Mouse (Mus musculus): ENCODE measurements around the gene Pum1. TPM values are rescaled to one million over a fixed set of nuclear protein-coding genes. Genes with fewer than 3 reads are reported as not detected.

Pum1 gene
- polyA plus RNA-seq, 1 experiment from 2014 or later, result 121 TPM

GRCm38 (mm10) chr4:130784755-130785154 lies 121.6 kb downstream of the Pum1 start:
- H3K36me3 ChIP-seq (replicated peaks), result peaks cover 28% of the 10 kb centered on the region
- peaks cover 3% of the 10 kb centered on the region; the same call in 1 of the 2 replicates for H3K4me1 ChIP-seq
- WGBS, result 31% methylated on average over 4 of the region's 4 CpGs
- H3K9me3 ChIP-seq, result no peaks in the 10 kb centered on the region
- H3K4me3 ChIP-seq, result no peak overlapping the region
- H3K27ac ChIP-seq, result no peak overlapping the region
- no peaks in the 10 kb centered on the region for H3K27me3 ChIP-seq (ENCODE audit: poor library complexity, severe bottlenecking)
- peak; percentile 35 for DNase-seq (ENCODE audit: extremely low spot score, low spot score)

GRCm38 (mm10) chr4:130787530-130787929 lies 124.4 kb downstream of the Pum1 start:
- no peak for DNase-seq (ENCODE audit: extremely low spot score, low spot score)
- Histone ChIP-seq H3K9me3 (no peaks in the 10 kb centered on the region), H3K4me1 (peaks cover 12% of the 10 kb centered on the region), H3K27ac (no peak overlapping the region), H3K27me3 (ENCODE audit: poor library complexity, severe bottlenecking) (peaks cover 21% of the 10 kb centered on the region), H3K4me3 (no peak overlapping the region), H3K36me3 (replicated peaks) (peaks cover 2% of the 10 kb centered on the region; the same call in 1 of the 2 replicates)
- 83% methylated on average over 5 of the region's 5 CpGs for WGBS

DNA sequence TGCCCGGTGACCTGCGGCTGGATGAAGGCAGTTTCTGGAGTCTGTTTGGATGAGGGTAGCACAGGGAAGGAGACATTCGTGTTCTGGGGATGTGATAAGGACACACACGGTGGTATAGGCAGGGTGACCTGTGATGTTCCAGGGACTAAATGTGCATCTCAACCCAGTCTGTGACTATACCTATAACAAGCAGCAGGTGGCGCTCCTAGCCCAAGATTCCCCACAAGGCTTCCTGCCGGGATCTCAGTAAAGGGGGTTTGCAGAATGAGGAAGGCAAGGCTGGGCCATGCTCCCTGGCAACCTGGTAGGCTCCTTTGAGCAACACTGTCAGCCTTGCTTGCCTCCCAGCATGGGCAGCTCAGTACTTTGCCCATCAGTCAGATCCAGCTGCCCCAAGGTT lies 127.1 kb downstream of the Pum1 start:
- peak; percentile 88 for DNase-seq (ENCODE audit: extremely low spot score, low spot score)
- H3K4me3 ChIP-seq, result no peak overlapping the region
- H3K9me3 ChIP-seq, result no peaks in the 10 kb centered on the region
- H3K36me3 ChIP-seq (replicated peaks), result no peaks in the 10 kb centered on the region
- WGBS, result 18% methylated on average over 6 of the region's 6 CpGs
- peaks cover 28% of the 10 kb centered on the region for H3K4me1 ChIP-seq
- H3K27ac ChIP-seq, result no peak overlapping the region
- peaks cover 46% of the 10 kb centered on the region for H3K27me3 ChIP-seq (ENCODE audit: poor library complexity, severe bottlenecking)

DNA sequence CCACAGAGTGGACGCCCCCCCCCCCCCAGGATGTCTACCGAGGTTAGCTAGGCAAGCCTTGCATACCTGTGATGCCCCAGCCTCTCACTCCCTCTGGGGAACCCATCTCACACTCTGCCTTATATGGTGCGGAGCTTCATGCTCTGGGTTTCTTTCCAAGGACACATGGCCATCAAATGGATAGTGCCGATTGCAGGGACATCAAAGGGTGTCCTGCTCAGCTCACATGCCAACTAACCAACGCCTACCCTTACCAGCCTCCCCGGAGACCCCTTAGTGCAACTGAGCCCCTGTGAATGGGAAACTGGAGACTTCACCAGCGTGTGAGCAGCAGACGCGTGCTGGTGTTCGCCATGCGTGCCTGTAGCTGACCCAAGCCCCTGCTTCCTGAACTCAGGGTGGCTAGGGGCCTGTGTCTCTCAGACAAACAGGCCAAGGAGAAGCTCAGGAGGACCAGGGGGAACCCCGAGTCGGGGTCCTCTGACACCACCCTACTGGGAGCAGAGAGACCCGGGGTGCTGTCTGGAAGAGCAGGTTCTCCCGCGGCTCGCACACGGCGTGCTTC lies 128.8 kb downstream of the Pum1 start:
- peak; percentile 48 for DNase-seq (ENCODE audit: extremely low spot score, low spot score)

GRCm38 (mm10) chr4:130792376-130793179 lies 129.5 kb downstream of the Pum1 start, which contains the start of gene Sdc3:
Sdc3 (plus strand) TSS chr4:130792537.
- H3K27me3 ChIP-seq (ENCODE audit: poor library complexity, severe bottlenecking), result peaks cover 66% of the 10 kb centered on the region
- H3K9me3 ChIP-seq, result no peaks in the 10 kb centered on the region
- H3K27ac ChIP-seq, result peak within 1 kb of the TSS; percentile 95
- 4% methylated on average over 90 of the region's 99 CpGs for WGBS
- no peaks in the 10 kb centered on the region for H3K36me3 ChIP-seq (replicated peaks)
- DNase-seq (ENCODE audit: extremely low spot score, low spot score), result peak; percentile 33
- peaks cover 41% of the 10 kb centered on the region for H3K4me1 ChIP-seq
- peak within 1 kb of the TSS; percentile 90 for H3K4me3 ChIP-seq

More for the DNA sequence above, 128.8 kb downstream of the Pum1 start:
- no peaks in the 10 kb centered on the region for H3K36me3 ChIP-seq (replicated peaks)
- H3K27me3 ChIP-seq (ENCODE audit: poor library complexity, severe bottlenecking), result peaks cover 62% of the 10 kb centered on the region
- H3K9me3 ChIP-seq, result no peaks in the 10 kb centered on the region
- 7% methylated on average over 19 of the region's 19 CpGs for WGBS
- peak overlapping the region; percentile 90 for H3K4me3 ChIP-seq
- H3K27ac ChIP-seq, result peak overlapping the region; percentile 95
- peaks cover 34% of the 10 kb centered on the region for H3K4me1 ChIP-seq

DNA sequence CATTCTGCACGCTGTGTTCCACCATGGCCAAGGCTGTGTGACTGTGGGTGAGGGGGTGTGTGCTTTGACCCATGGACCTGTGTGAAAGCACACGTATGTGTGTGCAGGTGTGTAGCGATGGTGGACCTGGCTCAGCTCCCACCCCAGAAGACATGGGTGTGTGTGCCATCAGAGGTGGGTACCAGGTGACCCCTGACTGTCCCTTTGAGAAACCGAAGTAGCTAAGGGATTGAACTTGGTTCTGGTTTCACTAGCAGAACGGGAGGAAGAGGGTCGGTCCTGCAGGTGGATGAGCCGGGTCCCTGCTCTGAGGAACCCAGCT lies 130.0 kb downstream of the Pum1 start:
- WGBS, result 48% methylated on average over 7 of the region's 7 CpGs
- Histone ChIP-seq H3K36me3 (replicated peaks) (no peaks in the 10 kb centered on the region), H3K4me3 (peak overlapping the region; percentile 90), H3K27ac (peak overlapping the region; percentile 95), H3K27me3 (ENCODE audit: poor library complexity, severe bottlenecking) (peaks cover 66% of the 10 kb centered on the region), H3K9me3 (no peaks in the 10 kb centered on the region), H3K4me1 (peaks cover 47% of the 10 kb centered on the region)
- DNase-seq (ENCODE audit: extremely low spot score, low spot score), result no peak

GRCm38 (mm10) chr4:130794771-130795170 lies 131.7 kb downstream of the Pum1 start:
- WGBS, result 49% methylated on average over 4 of the region's 4 CpGs
- Histone ChIP-seq H3K36me3 (replicated peaks) (no peaks in the 10 kb centered on the region), H3K4me3 (no peak overlapping the region), H3K9me3 (no peaks in the 10 kb centered on the region), H3K27ac (no peak overlapping the region), H3K27me3 (ENCODE audit: poor library complexity, severe bottlenecking) (peaks cover 66% of the 10 kb centered on the region), H3K4me1 (peaks cover 63% of the 10 kb centered on the region)
- DNase-seq (ENCODE audit: extremely low spot score, low spot score), result no peak

DNA sequence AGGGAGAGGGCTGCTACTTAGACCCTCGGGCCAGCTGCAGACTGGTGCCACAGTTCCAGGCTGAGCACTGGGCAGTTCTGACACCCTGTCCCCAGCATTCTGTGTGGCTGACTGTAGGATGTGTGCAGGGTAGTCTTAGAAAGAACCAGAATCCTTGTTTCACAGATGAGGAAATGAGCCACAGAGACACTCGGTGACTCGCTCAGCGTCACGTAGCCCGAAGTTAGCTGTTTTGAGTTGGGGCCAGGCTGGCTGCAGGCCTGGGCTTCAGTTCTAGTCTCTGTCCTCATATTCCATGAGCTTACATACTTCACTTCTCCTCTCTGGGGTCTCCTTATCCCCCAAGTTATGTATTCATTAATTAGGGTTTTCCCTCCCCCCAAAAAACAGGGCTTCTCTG lies 132.8 kb downstream of the Pum1 start:
- 86% methylated on average over 6 of the region's 6 CpGs for WGBS
- no peaks in the 10 kb centered on the region for H3K9me3 ChIP-seq
- H3K4me1 ChIP-seq, result peaks cover 64% of the 10 kb centered on the region

GRCm38 (mm10) chr4:130797201-130798051 lies 134.3 kb downstream of the Pum1 start:
- no peaks in the 10 kb centered on the region for H3K9me3 ChIP-seq
- H3K4me3 ChIP-seq, result no peak overlapping the region
- H3K27me3 ChIP-seq (ENCODE audit: poor library complexity, severe bottlenecking), result peaks cover 45% of the 10 kb centered on the region
- 45% methylated on average over 15 of the region's 15 CpGs for WGBS
- peaks cover 69% of the 10 kb centered on the region for H3K4me1 ChIP-seq
- DNase-seq (ENCODE audit: extremely low spot score, low spot score), result no peak
- no peaks in the 10 kb centered on the region for H3K36me3 ChIP-seq (replicated peaks)
- peak overlapping the region; percentile 65 for H3K27ac ChIP-seq

More for the DNA sequence above, 132.8 kb downstream of the Pum1 start:
- Histone ChIP-seq H3K27me3 (ENCODE audit: poor library complexity, severe bottlenecking) (peaks cover 58% of the 10 kb centered on the region), H3K27ac (no peak overlapping the region), H3K4me3 (no peak overlapping the region), H3K36me3 (replicated peaks) (no peaks in the 10 kb centered on the region)
- no peak for DNase-seq (ENCODE audit: extremely low spot score, low spot score)

GRCm38 (mm10) chr4:130798416-130798815 lies 135.3 kb downstream of the Pum1 start:
- no peak for DNase-seq (ENCODE audit: extremely low spot score, low spot score)
- 0 out of 2 replicates have a peak overlapping the region, but pooled peaks have one; percentile 46 for H3K27ac ChIP-seq
- WGBS, result 67% methylated on average over 1 of the region's 1 CpGs
- H3K36me3 ChIP-seq (replicated peaks), result 0 out of 2 replicates have a peak, but pooled peaks cover 2% of the 10 kb centered on the region
- H3K4me3 ChIP-seq, result no peak overlapping the region
- peaks cover 66% of the 10 kb centered on the region for H3K4me1 ChIP-seq
- H3K27me3 ChIP-seq (ENCODE audit: poor library complexity, severe bottlenecking), result peaks cover 42% of the 10 kb centered on the region
- no peaks in the 10 kb centered on the region for H3K9me3 ChIP-seq

GRCm38 (mm10) chr4:130799118-130799517 lies 136.0 kb downstream of the Pum1 start:
- Histone ChIP-seq H3K27me3 (ENCODE audit: poor library complexity, severe bottlenecking) (peaks cover 38% of the 10 kb centered on the region), H3K9me3 (no peaks in the 10 kb centered on the region), H3K36me3 (replicated peaks) (0 out of 2 replicates have a peak, but pooled peaks cover 4% of the 10 kb centered on the region), H3K4me3 (no peak overlapping the region), H3K27ac (peak overlapping the region; percentile 46; the same call in 1 of the 2 replicates), H3K4me1 (peaks cover 68% of the 10 kb centered on the region)
- DNase-seq (ENCODE audit: extremely low spot score, low spot score), result no peak
- WGBS, result 66% methylated on average over 4 of the region's 4 CpGs

DNA sequence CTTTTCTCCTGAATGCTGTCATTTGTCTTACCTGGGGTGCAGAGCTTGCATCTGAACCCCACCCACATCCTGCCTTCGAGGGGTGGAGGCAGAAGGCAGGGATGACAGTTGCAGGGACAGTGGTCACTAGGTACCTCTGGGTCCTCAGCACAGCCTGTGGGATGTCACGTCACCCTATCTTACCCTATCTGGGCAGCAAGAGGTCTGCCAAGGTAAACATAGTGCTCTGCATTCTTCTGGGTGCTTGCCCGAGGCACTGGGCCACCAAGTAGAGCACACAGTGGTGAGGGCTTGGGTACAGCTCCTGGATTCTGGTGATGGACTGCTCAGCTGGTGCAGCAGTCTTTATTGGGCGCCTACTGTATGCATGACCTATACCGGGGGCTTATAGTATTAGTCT lies 136.5 kb downstream of the Pum1 start:
- H3K36me3 ChIP-seq (replicated peaks), result 0 out of 2 replicates have a peak, but pooled peaks cover 4% of the 10 kb centered on the region
- DNase-seq (ENCODE audit: extremely low spot score, low spot score), result no peak
- peaks cover 68% of the 10 kb centered on the region for H3K4me1 ChIP-seq
- H3K9me3 ChIP-seq, result no peaks in the 10 kb centered on the region
- H3K4me3 ChIP-seq, result no peak overlapping the region
- no peak overlapping the region for H3K27ac ChIP-seq
- peaks cover 33% of the 10 kb centered on the region for H3K27me3 ChIP-seq (ENCODE audit: poor library complexity, severe bottlenecking)
- 88% methylated on average over 5 of the region's 5 CpGs for WGBS
